Comparison of ENCODE assay signal across 17 mouse cellular contexts in the genomic region with DNA sequence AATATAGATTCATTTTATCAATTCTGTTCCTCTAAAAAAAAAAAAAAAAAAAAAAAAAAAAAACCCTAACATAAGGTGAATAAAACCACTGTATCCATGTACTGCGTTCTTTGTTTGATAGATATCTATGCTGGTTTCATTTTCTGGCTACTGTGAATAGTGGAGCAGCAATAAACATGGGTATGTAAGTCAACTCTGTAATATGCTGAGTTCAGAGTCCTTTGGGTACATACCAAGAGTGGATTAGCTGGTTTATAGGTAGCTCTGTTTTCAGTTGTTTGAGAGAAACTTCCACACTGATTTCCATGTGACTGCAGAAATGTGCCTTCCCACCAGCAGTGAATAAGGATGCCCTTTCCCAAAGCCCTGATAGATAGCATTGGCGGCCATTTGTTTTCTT.
"Had no signal": no experiment of that assay in that cellular context is flagged by ENCODE, and none has a peak within 500 bp of the region (broad histone marks: within the 10 kb centered on the region; RNA-seq: fewer than 3 reads in every experiment).

No protein-coding gene starts in this region.

- H3K27ac ChIP-seq: limb, embryonic 10.5 days; limb, embryonic 13.5 days; liver, embryonic 13.5 days had no signal

- H3K36me3 ChIP-seq: limb, embryonic 10.5 days; limb, embryonic 13.5 days; liver, embryonic 13.5 days had no signal

- H3K4me1 ChIP-seq: limb, embryonic 10.5 days; limb, embryonic 13.5 days had no signal

- H3K27me3 ChIP-seq: limb, embryonic 13.5 days; liver, embryonic 13.5 days had no signal

- DNase-seq: kidney, adult 18-20 months; kidney, adult 9 months; kidney, postnatal 14 days; kidney, postnatal 4 days; liver; liver, embryonic 13.5 days; lung, embryonic 14.5 days; lung, postnatal 4 days; midbrain, embryonic 14.5 days; right cerebral cortex, adult 18-20 months; right cerebral cortex, postnatal 14 days; thymus, adult 18-20 months; thymus, postnatal 36 days had no signal

- ATAC-seq: lung, postnatal 0 days had no signal

- H3K4me3 ChIP-seq: limb, embryonic 10.5 days; limb, embryonic 13.5 days; liver, embryonic 13.5 days had no signal

- H3K9me3 ChIP-seq: limb, embryonic 10.5 days; limb, embryonic 13.5 days; liver, embryonic 13.5 days had no signal

- H3K4me2 ChIP-seq: limb, embryonic 13.5 days; liver, embryonic 13.5 days; lung, embryonic 14.5 days; midbrain, embryonic 11.5 days had no signal

- H3K9ac ChIP-seq: limb, embryonic 13.5 days; liver, embryonic 13.5 days; lung, embryonic 14.5 days had no signal
